Mouse (Mus musculus) embryonic stem cell, embryonic (primary cell): ENCODE measurements around the gene Tigar.

ENCODE experiments used
- CTCF ChIA-PET, 4 experiments: fragments of 300-600 bp in 2 of 4; fragments of 350-600 bp in 2 of 4; sonication (Branson Sonifier 250); formaldehyde crosslinking; loops; one replicate each; lab custom pipeline; 2022; ENCODE audit warnings: inconsistent platforms in 2 of 4; lab: Charles Lee
- POLR2A ChIA-PET, 4 experiments: fragments of 300-600 bp in 2 of 4; fragments of 350-600 bp in 2 of 4; sonication (Branson Sonifier 250); formaldehyde crosslinking; loops; one replicate each; lab custom pipeline; 2022; ENCODE audit warnings: antibody characterized with exemption in 4 of 4, inconsistent platforms in 1 of 4; lab: Charles Lee

The Tigar gene

DNA sequence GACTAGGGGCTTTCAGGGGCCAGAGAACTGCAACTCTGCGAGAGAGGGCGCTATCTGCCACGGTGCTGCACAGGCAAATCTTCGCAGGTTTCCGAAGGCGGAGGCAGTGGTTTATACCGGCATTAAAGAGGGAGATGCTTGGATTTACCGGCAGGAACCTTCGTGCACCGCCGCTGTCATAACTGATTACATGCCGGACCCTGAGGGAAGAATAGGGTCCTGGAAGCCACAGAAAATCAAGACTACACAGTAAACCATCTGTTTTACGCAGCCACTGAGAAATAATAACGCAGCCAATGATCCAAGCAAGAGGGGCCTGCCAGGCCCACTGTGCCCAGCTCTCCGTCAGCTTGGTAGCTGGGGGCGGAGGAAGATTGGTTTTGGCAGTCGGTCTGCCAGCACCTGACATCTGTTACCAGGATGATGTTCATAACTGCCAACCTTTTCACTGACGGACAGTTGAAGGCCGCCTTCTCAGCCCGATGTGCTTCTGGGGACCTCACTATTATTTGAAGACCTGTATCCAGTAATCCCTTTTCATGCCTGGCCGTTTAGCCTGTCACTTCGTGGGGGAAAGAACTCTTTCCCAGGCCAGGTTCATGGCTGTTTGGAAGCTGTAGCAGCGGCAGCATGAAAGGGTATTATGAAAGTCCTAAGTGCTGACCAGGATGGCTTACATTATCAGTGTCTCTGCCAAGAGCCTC, 5.5 kb upstream of the Tigar start:
- CTCF ChIA-PET = interaction anchor here in 1 of 4 experiments (0.9 to 1.0 kb wide), 2 partner anchors 38 to 211 kb away, joined by 3 to 4 read pairs; no protein-coding TSS in a partner anchor
- POLR2A ChIA-PET = interaction anchor here in 1 of 4 experiments (0.6 to 1.1 kb wide), 3 partner anchors 13 to 112 kb away, joined by 3 read pairs; no protein-coding TSS in a partner anchor

DNA sequence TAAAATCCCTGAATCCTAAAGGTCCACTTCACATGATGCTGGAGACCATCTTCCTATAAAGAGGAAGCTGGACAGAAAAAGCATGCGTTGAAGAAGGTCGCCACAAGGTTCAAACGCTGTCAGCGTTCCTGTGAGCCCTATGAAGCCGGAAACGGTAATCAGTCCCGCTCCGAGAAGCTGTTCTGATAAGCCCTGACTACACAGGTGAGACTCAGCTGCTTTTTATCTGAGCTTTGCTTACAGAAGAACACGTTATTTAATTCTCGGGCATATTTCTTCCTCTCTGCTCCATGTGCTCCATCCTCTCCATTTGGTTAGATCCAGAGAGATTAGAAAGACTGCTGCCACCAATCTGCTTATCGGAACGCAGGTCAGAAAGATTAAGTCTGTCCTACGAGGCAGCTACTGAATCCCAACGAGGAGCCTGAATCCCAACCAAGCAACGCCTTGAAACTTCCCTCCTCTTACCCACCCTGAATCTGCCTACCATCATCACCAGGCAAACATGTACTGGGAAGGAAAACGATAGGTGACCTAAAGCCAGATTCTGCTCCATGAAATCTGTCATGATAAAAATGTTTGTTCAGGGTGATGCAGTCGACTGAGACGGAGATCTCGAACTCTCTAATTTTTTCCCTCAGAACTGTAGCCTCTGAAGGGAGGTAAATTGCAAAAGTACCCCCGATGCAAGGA, 843 bp downstream of the Tigar start:
- CTCF ChIA-PET = interaction anchor here in 2 of 4 experiments (1.0 to 1.8 kb wide), 4 partner anchors 14 to 339 kb away, joined by 3 to 16 read pairs (median 6); no protein-coding TSS in a partner anchor
- POLR2A ChIA-PET = interaction anchor here in 3 of 4 experiments (0.7 to 2.5 kb wide), 12 partner anchors 8 to 347 kb away, joined by 3 to 23 read pairs (median 6); partner anchors contain the start of gene Fgf23 (in 1 of the 3)

DNA sequence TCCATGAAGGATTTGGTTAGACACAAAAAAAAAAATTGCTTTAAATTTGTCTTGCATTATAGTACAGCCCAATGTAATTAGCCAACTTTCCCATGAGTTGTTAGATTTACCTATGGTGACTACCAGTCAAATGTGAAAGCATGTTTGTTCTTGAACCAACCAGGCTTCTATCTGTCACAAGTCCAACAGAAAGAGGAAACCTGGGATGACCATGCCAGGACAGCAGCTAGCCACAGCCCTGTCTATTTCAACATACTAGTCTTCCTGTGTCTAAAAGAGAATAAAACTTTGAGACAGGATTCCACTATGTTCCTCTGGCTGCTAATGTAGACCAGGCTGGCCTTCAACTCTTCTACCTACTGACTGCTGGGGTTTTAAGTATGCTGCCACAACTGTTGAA, 1.9 kb downstream of the Tigar start:
- CTCF ChIA-PET = no interaction called here

DNA sequence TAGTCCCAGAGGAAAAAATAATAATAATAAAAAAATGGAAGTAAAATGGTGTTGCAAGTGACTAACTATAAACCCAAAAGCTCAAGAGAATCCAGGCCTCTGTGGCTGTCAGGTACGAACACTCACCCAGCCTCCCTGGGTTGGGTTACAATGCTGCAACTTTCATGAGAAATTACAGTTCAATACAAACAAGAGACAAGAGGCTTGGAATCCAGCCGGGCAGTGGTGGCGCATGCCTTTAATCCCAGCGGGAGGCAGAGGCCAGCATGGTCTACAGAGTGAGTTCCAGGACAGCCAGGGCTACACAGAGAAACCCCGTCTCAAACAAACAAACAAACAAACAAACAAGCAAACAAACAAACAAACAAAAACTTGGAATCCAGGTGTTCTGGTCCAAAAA, 2.6 kb downstream of the Tigar start:
- CTCF ChIA-PET = interaction anchor here in 3 of 4 experiments (0.6 to 1.9 kb wide), 3 partner anchors 12 to 366 kb away, joined by 3 to 5 read pairs (median 3); no protein-coding TSS in a partner anchor
- POLR2A ChIA-PET = interaction anchor here in 3 of 4 experiments (0.8 to 6.6 kb wide), 8 partner anchors 13 to 277 kb away, joined by 3 to 59 read pairs (median 4); no protein-coding TSS in a partner anchor

More for the DNA sequence above, 1.9 kb downstream of the Tigar start:
- POLR2A ChIA-PET = interaction anchor here in 1 of 4 experiments (1.0 to 6.6 kb wide), 4 partner anchors 14 to 37 kb away, joined by 3 to 59 read pairs (median 16); no protein-coding TSS in a partner anchor

- ChIA-PET POLR2A (interaction anchor here in 3 of 4 experiments (0.6 to 6.6 kb wide), 12 partner anchors 12 to 276 kb away, joined by 3 to 59 read pairs (median 4); partner anchors contain the start of gene Dyrk4 (in 1 of the 3)), CTCF (interaction anchor here (0.6 to 1.9 kb wide), 6 partner anchors 11 to 365 kb away, joined by 3 to 5 read pairs (median 3); no protein-coding TSS in a partner anchor)
These were observed 3.2 kb downstream of the Tigar start for GRCm38 (mm10) chr6:127106189-127106588.

GRCm38 (mm10) chr6:127105107-127105506, 4.2 kb downstream of the Tigar start:
- POLR2A ChIA-PET = interaction anchor here in 2 of 4 experiments (0.8 to 6.6 kb wide), 7 partner anchors 11 to 184 kb away, joined by 3 to 59 read pairs (median 10); partner anchors contain the start of gene Dyrk4 (in 1 of the 2)
- CTCF ChIA-PET = interaction anchor here in 2 of 4 experiments (0.9 to 2.7 kb wide), 4 partner anchors 10 to 313 kb away, joined by 3 to 14 read pairs (median 4); no protein-coding TSS in a partner anchor

- POLR2A ChIA-PET = interaction anchor here in 3 of 4 experiments (1.0 to 6.6 kb wide), 9 partner anchors 10 to 166 kb away, joined by 4 to 59 read pairs (median 6); partner anchors contain the start of genes D6Wsu163e (in 2 of the 3) and Rad51ap1 (in 2 of the 3)
- CTCF ChIA-PET = interaction anchor here in 3 of 4 experiments (0.6 to 2.7 kb wide), 4 partner anchors 10 to 42 kb away, joined by 3 to 15 read pairs (median 9); no protein-coding TSS in a partner anchor
These were observed 4.8 kb downstream of the Tigar start for GRCm38 (mm10) chr6:127104396-127105029.

- POLR2A ChIA-PET = interaction anchor here in 3 of 4 experiments (0.6 to 6.6 kb wide), 14 partner anchors 9 to 1628 kb away, joined by 3 to 59 read pairs (median 5); partner anchors contain the start of genes D6Wsu163e (in 2 of the 3) and Rad51ap1 (in 2 of the 3)
These were observed 5.7 kb downstream of the Tigar start for GRCm38 (mm10) chr6:127103506-127104275.

GRCm38 (mm10) chr6:127094565-127094964, 14.8 kb downstream of the Tigar start:
- CTCF ChIA-PET = interaction anchor here (0.5 to 2.1 kb wide), 29 partner anchors 9 to 942 kb away, joined by 3 to 15 read pairs (median 4); partner anchors contain the start of genes D6Wsu163e (in 2 of the 4), Rad51ap1 (in 2 of the 4), Fgf23 (in 1 of the 4) and Tigar (in 1 of the 4)
- POLR2A ChIA-PET = interaction anchor here (0.6 to 4.8 kb wide), 16 partner anchors 8 to 138 kb away, joined by 3 to 47 read pairs (median 7); partner anchors contain the start of gene Tigar (in 2 of the 4)

More at GRCm38 (mm10) chr6:127103506-127104275, 5.7 kb downstream of the Tigar start:
- CTCF ChIA-PET = interaction anchor here (0.6 to 2.7 kb wide), 8 partner anchors 9 to 182 kb away, joined by 3 to 15 read pairs (median 4); partner anchors contain the start of gene Dyrk4 (in 1 of the 4)

DNA sequence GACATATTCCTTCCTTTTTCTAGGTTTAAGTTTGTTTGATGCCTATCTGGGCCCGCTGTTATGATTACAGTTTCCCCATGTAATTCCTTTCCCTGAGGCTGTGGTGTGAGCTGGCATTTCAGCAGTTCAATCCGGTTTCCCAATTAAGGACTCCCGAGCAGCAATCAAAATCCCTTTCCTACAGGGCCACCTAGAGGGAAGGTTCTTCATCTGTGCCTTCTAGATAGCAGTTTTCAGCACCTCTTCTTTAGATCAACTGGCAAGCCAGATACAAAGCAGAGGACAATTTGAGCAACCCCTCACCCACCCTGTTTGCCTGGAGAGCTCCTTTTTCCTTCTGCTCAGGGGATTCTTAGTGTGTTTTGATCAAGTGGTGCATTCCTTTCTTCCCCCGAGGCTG, 22.6 kb downstream of the Tigar start:
- ChIA-PET CTCF (interaction anchor here in 1 of 4 experiments (0.5 to 1.0 kb wide), 4 partner anchors 10 to 179 kb away, joined by 3 read pairs; partner anchors contain the start of gene Tigar), POLR2A (interaction anchor here in 3 of 4 experiments (0.7 to 1.7 kb wide), 9 partner anchors 15 to 1921 kb away, joined by 3 to 5 read pairs (median 3); partner anchors contain the start of genes D6Wsu163e (in 2 of the 3), Rad51ap1 (in 2 of the 3) and Tigar (in 1 of the 3))

DNA sequence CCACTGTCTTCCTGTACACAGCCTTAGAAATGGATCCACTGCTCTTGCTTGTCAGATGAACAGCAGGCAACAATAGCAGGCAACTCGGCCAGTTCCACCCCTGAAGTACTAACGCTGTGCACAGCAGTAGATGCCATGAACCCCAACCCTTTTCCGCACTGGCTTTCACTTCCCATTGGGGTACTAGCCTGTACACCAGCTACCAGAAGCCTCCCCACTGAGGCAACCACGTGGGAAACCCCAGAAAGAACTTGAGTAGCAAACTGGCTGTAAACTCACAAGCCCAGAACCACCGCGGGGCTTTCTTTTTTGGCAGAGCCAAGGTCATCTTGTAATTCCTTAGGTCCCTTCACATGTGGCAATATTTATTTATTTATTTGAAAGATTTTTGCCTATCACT, 27.5 kb downstream of the Tigar start:
- POLR2A ChIA-PET = interaction anchor here in 3 of 4 experiments (0.6 to 7.0 kb wide), 15 partner anchors 9 to 631 kb away, joined by 3 to 59 read pairs (median 4); partner anchors contain the start of genes Fgf23 (in 1 of the 3) and Tigar (in 1 of the 3)
- CTCF ChIA-PET = interaction anchor here in 3 of 4 experiments (0.5 to 1.7 kb wide), 6 partner anchors 13 to 290 kb away, joined by 3 to 6 read pairs (median 4); no protein-coding TSS in a partner anchor

DNA sequence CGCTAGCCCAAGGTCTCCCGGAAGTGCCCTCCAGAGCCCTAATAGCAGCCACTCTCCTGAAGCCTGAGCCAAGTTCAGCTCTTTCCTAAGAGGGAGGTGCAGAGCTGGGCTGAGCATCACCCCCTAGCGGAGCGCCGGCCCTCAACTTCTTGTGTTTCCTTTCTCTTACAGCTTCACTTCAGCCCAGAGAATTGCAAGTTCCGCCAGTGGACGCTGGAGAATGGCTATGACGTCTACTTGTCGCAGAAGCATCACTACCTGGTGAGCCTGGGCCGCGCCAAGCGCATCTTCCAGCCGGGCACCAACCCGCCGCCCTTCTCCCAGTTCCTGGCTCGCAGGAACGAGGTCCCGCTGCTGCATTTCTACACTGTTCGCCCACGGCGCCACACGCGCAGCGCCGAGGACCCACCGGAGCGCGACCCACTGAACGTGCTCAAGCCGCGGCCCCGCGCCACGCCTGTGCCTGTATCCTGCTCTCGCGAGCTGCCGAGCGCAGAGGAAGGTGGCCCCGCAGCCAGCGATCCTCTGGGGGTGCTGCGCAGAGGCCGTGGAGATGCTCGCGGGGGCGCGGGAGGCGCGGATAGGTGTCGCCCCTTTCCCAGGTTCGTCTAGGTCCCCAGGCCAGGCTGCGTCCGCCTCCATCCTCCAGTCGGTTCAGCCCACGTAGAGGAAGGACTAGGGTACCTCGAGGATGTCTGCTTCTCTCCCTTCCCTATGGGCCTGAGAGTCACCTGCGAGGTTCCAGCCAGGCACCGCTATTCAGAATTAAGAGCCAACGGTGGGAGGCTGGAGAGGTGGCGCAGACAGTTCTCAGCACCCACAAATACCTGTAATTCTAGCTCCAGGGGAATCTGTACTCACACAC, 29.3 kb downstream of the Tigar start:
- ChIA-PET POLR2A (interaction anchor here (0.5 to 7.0 kb wide), 22 partner anchors 9 to 276 kb away, joined by 3 to 59 read pairs (median 4); partner anchors contain the start of genes D6Wsu163e (in 2 of the 4), Rad51ap1 (in 2 of the 4) and Tigar (in 2 of the 4)), CTCF (interaction anchor here (0.5 to 2.4 kb wide), 26 partner anchors 10 to 580 kb away, joined by 3 to 8 read pairs (median 3); partner anchors contain the start of genes D6Wsu163e (in 2 of the 4) and Rad51ap1 (in 2 of the 4))

GRCm38 (mm10) chr6:127072817-127073216, 36.5 kb downstream of the Tigar start, which contains the start of gene Fgf23:
TSS of gene Fgf23 (plus strand) at chr6:127072902.
- ChIA-PET CTCF (interaction anchor here in 3 of 4 experiments (0.6 to 0.9 kb wide), 6 partner anchors 22 to 1238 kb away, joined by 3 to 4 read pairs (median 3); partner anchors contain the start of genes D6Wsu163e (in 1 of the 3), Rad51ap1 (in 1 of the 3) and Tigar (in 1 of the 3)), POLR2A (interaction anchor here in 3 of 4 experiments (0.5 to 1.6 kb wide), 7 partner anchors 9 to 1455 kb away, joined by 3 to 7 read pairs (median 3); partner anchors contain the start of gene Tigar (in 1 of the 3))

- ChIA-PET CTCF (interaction anchor here in 2 of 4 experiments (0.7 to 1.1 kb wide), 3 partner anchors 29 to 53 kb away, joined by 3 to 4 read pairs (median 3); no protein-coding TSS in a partner anchor), POLR2A (interaction anchor here in 3 of 4 experiments (0.6 to 1.0 kb wide), 4 partner anchors 15 to 1040 kb away, joined by 3 to 16 read pairs (median 4); no protein-coding TSS in a partner anchor)
These were observed 44.5 kb downstream of the Tigar start for GRCm38 (mm10) chr6:127064815-127065214.
